Mouse (Mus musculus) thymus, postnatal 25 days (tissue): ENCODE data around the gene Plb1.

Experiments
- DNase-seq: peaks from one replicate; pipeline ENCODE4 v3.0.0; 2022

The Plb1 gene

DNA sequence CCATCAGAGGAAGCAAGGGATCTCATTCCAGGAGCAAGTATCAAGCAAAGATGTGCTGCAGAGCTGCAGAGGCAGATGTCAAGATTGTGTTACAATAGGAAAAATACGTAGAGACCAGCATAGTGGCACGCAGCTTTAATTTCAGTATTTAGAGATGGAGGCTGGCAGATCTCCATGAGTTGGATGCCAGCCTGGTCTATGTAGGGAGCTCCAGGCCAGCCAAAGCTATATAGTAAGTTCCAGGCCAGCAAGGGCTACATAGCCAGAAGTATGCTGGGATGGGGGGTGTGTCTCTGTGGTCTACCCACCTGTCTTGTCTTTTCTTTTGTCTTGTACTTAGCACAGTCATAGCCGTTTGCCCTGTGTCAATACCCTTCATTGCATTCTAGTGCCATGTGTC is 28.7 kb downstream of the Plb1 start:
- DNase-seq, result no peak

DNA sequence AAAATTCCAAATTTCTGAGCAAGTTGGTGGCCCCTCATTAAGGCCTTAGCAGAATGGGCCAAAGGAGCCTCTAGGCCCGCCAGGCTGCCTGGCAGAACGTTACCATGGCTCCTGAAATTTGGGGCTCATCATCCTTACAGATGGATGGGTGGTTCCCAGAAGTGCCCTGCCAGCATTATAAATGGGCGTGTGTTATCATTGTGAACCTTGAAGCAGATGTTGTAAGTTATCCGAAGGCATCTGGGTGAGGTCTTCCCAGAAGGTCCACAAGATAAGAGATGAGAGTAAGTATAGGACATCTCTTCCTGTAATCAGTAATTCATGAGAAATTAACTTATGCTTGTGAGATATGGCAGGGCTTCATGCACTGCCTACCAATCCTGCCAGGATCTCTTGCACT is 30.0 kb downstream of the Plb1 start:
- no peak for DNase-seq

GRCm38 (mm10) chr5:32272502-32272901 is 40.0 kb downstream of the Plb1 start:
- DNase-seq, result no peak

- DNase-seq, result no peak
These were observed 45.6 kb downstream of the Plb1 start for GRCm38 (mm10) chr5:32278000-32278694.

GRCm38 (mm10) chr5:32280066-32280465 is 47.6 kb downstream of the Plb1 start:
- no peak for DNase-seq

- DNase-seq, result no peak
These were observed 49.8 kb downstream of the Plb1 start for GRCm38 (mm10) chr5:32282345-32282744.

DNA sequence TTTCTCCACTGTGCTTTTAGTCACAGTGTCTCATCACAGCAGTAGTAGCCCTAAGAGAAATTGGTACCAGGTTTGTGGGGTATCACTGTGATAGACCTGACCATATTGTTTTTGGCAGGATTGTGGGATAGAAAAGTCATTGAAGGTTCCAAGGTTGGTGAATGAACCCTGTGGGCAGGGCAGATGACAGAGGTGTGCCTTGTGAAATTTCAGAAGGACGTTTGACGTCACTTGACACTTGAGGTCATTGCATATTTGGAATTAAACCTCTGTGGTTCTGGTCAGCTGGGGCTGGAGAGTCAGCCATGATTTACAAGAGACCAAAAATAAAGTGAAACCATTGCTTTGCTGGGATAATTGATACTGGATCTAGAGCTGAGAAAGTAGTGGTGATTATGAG is 50.9 kb downstream of the Plb1 start:
- no peak for DNase-seq

- DNase-seq, result no peak
These were observed 53.8 kb downstream of the Plb1 start for GRCm38 (mm10) chr5:32286315-32286714.

DNA sequence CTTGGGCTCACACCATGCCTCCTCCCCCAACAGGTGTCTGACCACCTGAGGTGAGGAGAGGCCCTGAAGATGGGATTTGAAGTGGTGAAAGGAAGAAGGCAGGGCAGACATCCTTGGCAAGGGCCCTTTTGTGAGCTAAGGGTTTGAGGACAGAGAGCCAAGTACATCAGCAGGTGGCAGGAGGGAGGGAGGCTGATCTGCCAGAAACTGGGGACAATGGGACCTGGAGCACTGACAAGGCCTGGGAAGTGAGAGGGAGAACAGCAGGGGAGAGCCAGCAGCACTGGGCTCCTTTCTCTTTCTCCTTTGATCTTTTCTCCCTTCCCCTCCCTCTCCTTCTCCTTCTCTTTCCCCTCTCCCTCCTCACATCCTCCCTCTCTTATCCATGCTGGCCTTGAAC is 55.5 kb downstream of the Plb1 start:
- no peak for DNase-seq

DNA sequence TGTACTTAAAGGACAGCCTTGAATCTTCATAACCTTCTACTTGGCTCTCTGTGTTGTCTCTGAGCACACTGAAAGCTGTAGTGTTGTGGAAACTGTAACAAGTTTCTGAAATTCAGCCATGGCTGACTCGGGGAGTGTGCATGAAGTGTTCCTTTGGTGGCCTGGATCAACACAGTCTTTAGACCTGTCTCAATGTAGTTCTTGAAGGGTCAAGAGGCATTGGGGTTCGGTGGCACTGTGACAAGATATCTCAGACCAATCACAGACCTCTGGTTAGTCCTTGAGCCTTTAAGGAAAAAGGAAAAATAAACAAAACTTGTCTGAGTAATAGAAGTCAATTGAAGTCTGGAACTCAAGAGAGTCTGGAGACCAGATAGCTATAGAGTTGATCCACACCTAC is 58.8 kb downstream of the Plb1 start:
- no peak for DNase-seq

DNA sequence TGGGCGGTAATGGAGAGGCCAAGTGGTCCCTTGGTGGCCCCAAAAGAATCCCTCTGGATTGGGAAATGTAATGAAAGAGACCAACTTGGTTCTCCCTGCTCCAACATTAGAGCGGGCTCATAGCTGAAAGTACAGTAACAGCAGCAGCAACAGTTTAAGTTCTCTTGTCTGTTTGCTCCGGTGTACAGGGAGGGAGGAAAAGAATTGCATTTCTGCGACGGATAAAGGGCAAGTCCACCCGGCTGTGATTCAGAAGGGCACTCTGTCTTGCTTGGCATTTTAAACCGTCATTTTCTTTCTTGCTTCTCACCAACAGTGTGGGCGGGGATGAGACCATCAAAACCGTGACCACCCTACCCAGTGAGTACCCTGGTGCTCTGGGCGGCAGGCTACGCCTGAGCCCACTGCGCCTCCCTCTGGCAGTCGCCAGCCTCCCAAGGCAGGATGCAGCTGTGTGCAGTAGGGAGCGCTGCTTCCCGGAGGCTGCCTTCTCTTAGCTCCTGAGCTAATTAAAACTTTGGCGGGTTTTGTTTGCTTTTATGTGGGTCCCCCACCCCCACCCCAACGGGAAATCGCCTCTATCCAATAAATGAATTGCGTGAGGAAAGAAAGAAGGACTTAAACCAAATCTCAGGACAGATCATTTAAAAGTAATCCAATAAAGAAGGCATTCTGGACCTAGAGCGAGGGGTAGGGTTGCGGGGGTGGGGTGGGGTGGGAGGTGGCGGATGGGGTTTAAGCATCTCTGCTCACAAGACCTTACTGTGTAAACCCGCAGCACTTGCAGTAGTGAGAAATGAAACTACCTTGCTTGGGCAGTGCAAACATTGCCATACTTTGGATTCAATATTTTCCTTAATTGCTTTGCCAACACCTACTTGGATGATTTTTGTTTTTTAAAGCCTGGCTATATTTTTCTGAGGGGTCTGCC is 70.7 kb downstream of the Plb1 start:
- DNase-seq, result peak; percentile 49

- no peak for DNase-seq
These were observed 74.6 kb downstream of the Plb1 start for GRCm38 (mm10) chr5:32307106-32307505.

DNA sequence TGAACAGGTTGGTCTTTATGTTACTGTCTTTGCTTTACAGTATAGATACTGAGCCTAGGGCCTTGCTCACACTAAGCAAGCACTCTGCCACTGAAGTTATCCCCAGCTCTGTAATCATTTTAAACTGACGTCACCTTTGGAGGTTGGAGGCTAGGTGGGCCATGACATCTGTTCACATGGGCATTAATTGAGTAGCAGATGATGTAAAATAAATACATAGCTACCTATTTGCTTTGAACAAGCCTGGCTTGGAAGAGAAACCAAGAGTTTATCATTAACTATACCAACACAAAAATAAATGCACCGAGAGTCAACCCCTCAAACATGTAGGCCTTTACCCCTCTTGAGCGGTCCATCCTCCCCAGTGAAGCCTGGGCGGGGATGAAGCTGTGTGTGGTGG is 76.1 kb downstream of the Plb1 start:
- DNase-seq, result no peak

DNA sequence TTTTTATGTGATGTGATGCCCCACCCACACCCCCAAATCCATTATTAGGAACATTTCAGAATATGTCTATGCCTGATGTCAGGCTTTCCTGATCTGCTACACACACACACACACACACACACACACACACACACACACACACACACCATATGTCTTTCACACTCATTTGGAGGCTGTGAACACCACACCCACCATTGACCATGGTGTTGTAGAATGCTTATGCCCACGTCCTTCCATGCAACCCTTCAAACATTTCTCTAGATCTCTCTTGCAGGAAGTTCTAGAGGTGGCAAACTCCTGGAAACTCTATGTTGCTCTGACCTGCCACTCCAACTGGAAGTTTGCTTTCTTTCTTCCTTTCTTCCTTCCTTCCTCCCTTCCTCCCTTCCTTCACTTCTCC is 77.2 kb downstream of the Plb1 start:
- DNase-seq, result no peak

DNA sequence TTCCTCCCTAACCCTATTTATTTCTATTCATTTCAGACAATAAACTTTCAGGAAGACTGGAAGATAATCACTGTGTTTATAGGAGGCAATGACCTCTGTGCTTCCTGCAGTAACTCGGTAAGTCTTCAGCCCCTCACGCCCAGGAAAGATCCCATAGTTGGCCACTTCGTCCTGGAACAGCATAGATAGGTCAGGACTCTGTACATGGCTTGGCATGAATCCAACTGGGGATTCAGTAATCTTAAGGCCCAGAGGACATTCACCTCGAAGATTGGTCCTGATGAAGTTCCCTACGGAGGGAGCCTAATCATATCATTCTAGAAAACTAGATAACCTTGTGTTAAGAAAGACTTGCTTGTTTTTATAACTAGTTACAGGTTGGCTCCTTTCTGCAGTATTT is 78.3 kb downstream of the Plb1 start:
- no peak for DNase-seq

DNA sequence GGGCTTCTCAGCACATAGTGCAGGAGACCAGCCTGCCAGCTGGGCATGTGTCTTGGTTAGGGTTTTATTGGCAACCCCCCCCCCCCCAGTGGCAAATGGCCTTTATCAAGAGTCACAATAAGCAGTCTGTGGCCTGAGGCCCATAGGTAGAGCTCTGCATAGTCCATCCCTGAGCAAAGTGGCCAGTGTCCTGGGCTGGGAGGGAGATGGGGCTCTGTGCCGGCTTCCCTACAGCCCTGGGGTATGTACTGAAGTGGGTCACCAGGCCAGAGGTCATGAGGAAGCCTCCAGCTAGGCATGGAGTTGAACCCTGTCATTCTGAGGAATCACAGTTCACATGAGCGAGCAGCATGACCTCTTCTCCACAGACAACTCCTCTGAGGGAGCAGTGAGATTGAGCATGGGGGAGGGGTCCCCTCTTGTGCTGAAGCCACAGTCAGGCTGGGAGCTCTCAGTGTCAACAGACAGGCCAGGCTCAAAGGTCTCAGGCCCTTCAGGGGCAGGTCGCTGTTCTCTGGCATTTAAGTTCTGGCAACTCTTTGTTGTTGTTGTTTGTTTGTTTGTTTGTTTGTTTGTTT is 79.2 kb downstream of the Plb1 start:
- no peak for DNase-seq

GRCm38 (mm10) chr5:32313671-32314070 is 81.2 kb downstream of the Plb1 start:
- peak; percentile 62 for DNase-seq

DNA sequence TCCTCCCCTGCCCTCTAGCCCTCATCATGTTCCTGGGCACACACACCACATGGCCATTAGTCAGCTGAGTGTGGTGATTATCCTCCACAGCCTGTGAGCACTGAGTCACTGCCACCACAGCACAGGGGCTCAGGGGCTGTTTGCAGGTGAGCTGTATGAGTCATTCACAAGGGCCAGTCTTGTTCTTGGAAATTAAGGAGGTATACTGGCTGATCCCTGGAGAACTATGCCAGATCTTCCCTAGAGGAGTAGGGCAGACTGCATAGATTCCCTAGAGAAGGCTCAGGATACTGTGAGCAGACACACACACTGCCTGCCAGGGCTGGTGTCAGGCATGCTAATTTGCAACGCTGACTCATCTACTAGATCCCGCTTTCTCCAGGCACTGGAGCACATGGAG is 82.2 kb downstream of the Plb1 start:
- no peak for DNase-seq

DNA sequence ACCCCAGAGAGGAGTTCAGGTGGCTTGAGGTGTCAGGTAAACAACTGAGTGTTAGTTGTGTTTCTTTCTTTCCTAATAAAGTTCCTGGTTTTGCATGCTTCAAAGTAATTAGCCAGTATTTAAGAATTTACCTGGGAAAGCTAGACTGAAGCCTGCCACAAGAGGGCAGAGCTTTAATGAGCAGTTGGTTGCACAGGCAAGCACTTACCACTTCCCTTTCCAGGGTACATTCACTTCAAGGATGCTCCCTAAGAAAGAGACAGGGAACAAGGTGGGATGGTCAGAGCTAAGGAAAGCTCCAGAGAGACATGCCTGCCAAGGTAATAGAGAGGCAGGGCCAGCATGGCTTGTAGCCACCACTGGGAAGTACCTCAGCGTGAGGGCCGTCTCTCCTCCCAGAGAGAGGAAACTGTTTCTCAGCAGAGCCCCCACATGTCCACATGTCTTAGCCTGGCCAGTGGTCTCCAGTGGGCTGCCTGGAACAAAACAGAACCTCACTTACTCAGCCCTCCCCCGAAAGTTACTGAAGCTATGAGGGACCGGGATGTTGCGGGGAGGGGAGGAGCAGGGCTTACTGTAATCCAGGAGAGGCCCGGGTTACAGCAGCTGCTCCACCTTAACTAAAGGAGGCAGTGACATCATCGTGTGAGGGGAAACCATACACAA is 89.8 kb downstream of the Plb1 start:
- DNase-seq, result peak; percentile 11

DNA sequence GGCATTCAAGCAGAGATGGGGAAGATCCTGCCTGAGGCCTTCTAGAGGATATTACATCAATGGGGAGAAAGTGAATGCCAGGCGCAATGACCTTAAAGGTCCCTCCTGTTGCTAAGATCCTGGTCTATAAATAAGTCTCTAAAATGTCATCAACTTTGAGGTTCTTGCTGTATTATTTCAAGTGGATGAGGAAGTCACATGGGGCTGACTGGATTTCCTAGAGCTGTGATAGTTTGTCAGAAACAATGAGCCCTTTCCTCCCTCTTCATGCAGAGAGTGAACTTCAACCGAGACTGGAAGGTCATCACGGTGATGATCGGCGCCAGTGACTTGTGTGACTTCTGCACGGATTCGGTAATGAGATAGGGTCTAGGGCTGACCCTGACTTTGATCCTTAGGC is 95.6 kb downstream of the Plb1 start:
- DNase-seq, result no peak

GRCm38 (mm10) chr5:32332591-32332990 is 100.1 kb downstream of the Plb1 start:
- DNase-seq, result no peak

GRCm38 (mm10) chr5:32335172-32335571 is 102.7 kb downstream of the Plb1 start:
- no peak for DNase-seq

GRCm38 (mm10) chr5:32336092-32336491 is 103.6 kb downstream of the Plb1 start:
- no peak for DNase-seq
